Mouse (Mus musculus): Measurements from ENCODE around the gene S100g.
A peak's percentile ranks its signal among the peaks of the same experiment; 100 is the strongest.

Gene S100g

GRCm38 (mm10) chrX:162964383-162964782 lies at the start of gene S100g:
TSS of gene S100g (minus strand) at chrX:162964599.
- DNase-seq (ENCODE audit: low read depth), result no peak

- no peak for DNase-seq (ENCODE audit: low read depth)
Observed at GRCm38 (mm10) chrX:162992121-162992520, 27.7 kb upstream of the S100g start.

GRCm38 (mm10) chrX:162991396-162991795 lies 27.0 kb upstream of the S100g start:
- DNase-seq (ENCODE audit: low read depth), result peak; percentile 83

GRCm38 (mm10) chrX:162986876-162987495 lies 22.6 kb upstream of the S100g start:
- DNase-seq (ENCODE audit: low read depth), result no peak

- DNase-seq (ENCODE audit: low read depth), result no peak
Observed at GRCm38 (mm10) chrX:162976194-162976593, 11.8 kb upstream of the S100g start.

- no peak for DNase-seq (ENCODE audit: low read depth)
Observed at GRCm38 (mm10) chrX:162967456-162967855, 3.1 kb upstream of the S100g start.

- DNase-seq (ENCODE audit: low read depth), result no peak
Observed at GRCm38 (mm10) chrX:162963840-162964239, 559 bp downstream of the S100g start.

GRCm38 (mm10) chrX:162957921-162958320 lies 6.5 kb downstream of the S100g start:
- no peak for DNase-seq (ENCODE audit: low read depth)

- no peak for DNase-seq (ENCODE audit: low read depth)
Observed at GRCm38 (mm10) chrX:162949811-162950439, 14.5 kb downstream of the S100g start.

GRCm38 (mm10) chrX:162942027-162942426 lies 22.4 kb downstream of the S100g start:
- DNase-seq (ENCODE audit: low read depth), result no peak

- DNase-seq (ENCODE audit: low read depth), result no peak
Observed at GRCm38 (mm10) chrX:162931467-162931866, 32.9 kb downstream of the S100g start.

- no peak for DNase-seq (ENCODE audit: low read depth)
Observed at GRCm38 (mm10) chrX:162921487-162922125, 42.8 kb downstream of the S100g start.

GRCm38 (mm10) chrX:162915697-162916096 lies 48.7 kb downstream of the S100g start:
- DNase-seq (ENCODE audit: low read depth), result no peak

GRCm38 (mm10) chrX:162913651-162914050 lies 50.7 kb downstream of the S100g start:
- no peak for DNase-seq (ENCODE audit: low read depth)

All from fibroblast of lung, adult 2 months (primary cell).